ENCODE assay signal across 37 mouse cellular contexts in genomic region chr5:120687484-120687851, GRCm38 (mm10). TPM values are rescaled to one million over a fixed set of nuclear protein-coding genes. Genes with fewer than 3 reads are reported as not detected.
"Had no signal": no experiment of that assay in that cellular context is flagged by ENCODE, and none has a peak within 500 bp of the region (broad histone marks: within the 10 kb centered on the region; RNA-seq: fewer than 3 reads in every experiment).

No protein-coding gene starts in this region.

- ATAC-seq: hindbrain, postnatal 0 days; inflammation-experienced regulatory T-cells, adult 6 months; intestine, embryonic 15.5 days; intestine, postnatal 0 days; liver, embryonic 12.5 days had no signal

- H3K4me1 ChIP-seq: liver, embryonic 12.5 days had no signal

- H3K9ac ChIP-seq: heart, embryonic 13.5 days; heart, embryonic 15.5 days; hindbrain, embryonic 13.5 days; hindbrain, embryonic 15.5 days; intestine, embryonic 15.5 days; limb, embryonic 13.5 days; limb, embryonic 15.5 days; liver, embryonic 12.5 days had no signal

- H3K9me3 ChIP-seq: heart, embryonic 13.5 days; heart, embryonic 15.5 days; hindbrain, embryonic 13.5 days; hindbrain, embryonic 15.5 days; intestine, embryonic 15.5 days; limb, embryonic 13.5 days; limb, embryonic 15.5 days; liver, embryonic 12.5 days had no signal

- DNase-seq: gastrocnemius, postnatal 14 days; gastrocnemius, postnatal 36 days; heart, adult 11 months; heart, adult 2 months; heart, postnatal 14 days; heart, postnatal 36 days; kidney, adult 18-20 months; kidney, adult 8-10 months; kidney, postnatal 14 days; kidney, postnatal 36 days; layer of hippocampus, adult 9-11 months; layer of hippocampus, postnatal 36 days; left cerebral cortex, postnatal 4 days had no signal

- H3K4me2 ChIP-seq: heart, embryonic 11.5 days; heart, embryonic 13.5 days; heart, embryonic 15.5 days; hindbrain, embryonic 13.5 days; hindbrain, embryonic 15.5 days; intestine, embryonic 15.5 days; limb, embryonic 13.5 days; limb, embryonic 15.5 days; liver, embryonic 12.5 days had no signal

- H3K36me3 ChIP-seq: heart, embryonic 13.5 days; heart, embryonic 15.5 days; intestine, embryonic 15.5 days; limb, embryonic 13.5 days; limb, embryonic 15.5 days; liver, embryonic 12.5 days had no signal

- H3K27ac ChIP-seq: heart, adult 2 months; heart, embryonic 13.5 days; heart, embryonic 15.5 days; hindbrain, embryonic 13.5 days; hindbrain, embryonic 15.5 days; hindbrain, postnatal 0 days; intestine, embryonic 15.5 days; kidney, postnatal 0 days; limb, embryonic 13.5 days; limb, embryonic 15.5 days; liver, embryonic 12.5 days had no signal

- H3K4me3 ChIP-seq: heart, adult 2 months; heart, embryonic 13.5 days; heart, embryonic 15.5 days; hindbrain, embryonic 13.5 days; hindbrain, embryonic 15.5 days; intestine, embryonic 15.5 days; limb, embryonic 13.5 days; limb, embryonic 15.5 days; liver, embryonic 12.5 days had no signal

RNA-seq across cellular contexts. Expression of gene Dtx1, which starts 24.3 kb away (rescaled TPM):
- total RNA-seq: hematopoietic stem cell, adult 5-6 weeks had no signal

RNA-seq across cellular contexts. Expression of gene Rasal1, which starts 38.9 kb away (rescaled TPM):
- total RNA-seq: gastrocnemius, adult 18-20 months; gastrocnemius, adult 8-10 months; gastrocnemius, postnatal 14 days; gastrocnemius, postnatal 36 days; heart, adult 2 months; heart, postnatal 36 days had no signal
- polyA plus RNA-seq: heart, postnatal 0 days; hindbrain, embryonic 11.5 days had no signal

RNA-seq across cellular contexts. Expression of gene Cfap73, which starts 53.4 kb away (rescaled TPM):
- total RNA-seq: gastrocnemius, adult 18-20 months; gastrocnemius, adult 8-10 months; gastrocnemius, postnatal 14 days; gastrocnemius, postnatal 36 days; heart, adult 2 months; heart, postnatal 14 days; heart, postnatal 36 days; hematopoietic stem cell, adult 5-6 weeks; left cerebral cortex, adult 18-20 months; left cerebral cortex, postnatal 25 days; liver, adult 2 months had no signal
- polyA plus RNA-seq: heart, embryonic 11.5 days; heart, embryonic 13.5 days; heart, embryonic 15.5 days; heart, postnatal 0 days; inflammation-experienced regulatory T-cells, adult 6 months; intestine, embryonic 15.5 days; intestine, postnatal 0 days; kidney, embryonic 14.5 days; kidney, postnatal 0 days; large intestine, adult 2 months; limb, embryonic 11.5 days; limb, embryonic 13.5 days; limb, embryonic 15.5 days; liver, adult 2 months; liver, embryonic 12.5 days had no signal
